Mouse (Mus musculus) liver, embryonic 14.5 days (tissue): ENCODE measurements around the gene Dusp12. TPM values are rescaled to one million over a fixed set of nuclear protein-coding genes. Genes with fewer than 3 reads are reported as not detected.
A peak's percentile ranks its signal among the peaks of the same experiment; 100 is the strongest.

Experiments
- ATAC-seq: fragments of 200-750 bp; cut with Nextera tagmentation; 2 replicates; pipeline ENCODE4 v1.8.0; 2017; ENCODE audit warnings: moderate number of reproducible peaks, mild to moderate bottlenecking, moderate library complexity; ENCODE audit not compliant: insufficient read depth
- DNase-seq, 3 experiments: peaks; one replicate each; pipeline ENCODE4 v3.0.0-alpha.2; 2012 to 2013; ENCODE audit warnings: low read depth in 3 of 3, low spot score in 3 of 3
- H3K27ac ChIP-seq: fragments of 300-500 bp; sonication (generic); 2 replicates; pipeline ENCODE4 v1.5.1; 2014; ENCODE audit warnings: moderate library complexity, mild to moderate bottlenecking, control low read depth, inconsistent platforms
- H3K27me3 ChIP-seq: fragments of 300-500 bp; sonication (generic); 2 replicates; pipeline ENCODE4 v1.6.1; 2014; ENCODE audit warnings: mild to moderate bottlenecking, low read length, moderate library complexity; ENCODE audit not compliant: control insufficient read depth, insufficient read depth
- H3K36me3 ChIP-seq: fragments of 300-500 bp; sonication (generic); replicated peaks from 2 replicates; pipeline ENCODE4 v1.6.1; 2014; ENCODE audit warnings: low read depth; ENCODE audit not compliant: control insufficient read depth, insufficient read depth
- H3K4me1 ChIP-seq, 2 experiments: fragments of 200-500 bp in 1 of 2; fragments of 300-500 bp in 1 of 2; sonication (generic) in 1 of 2; replicated peaks; 2 replicates each; pipeline ENCODE4 v1.6.1; 2012 to 2014; ENCODE audit warnings: antibody characterized with exemption in 1 of 2, inconsistent platforms in 1 of 2, low read length in 1 of 2; ENCODE audit not compliant: control insufficient read depth in 2 of 2, insufficient read depth in 2 of 2
- H3K4me2 ChIP-seq: fragments of 300-500 bp; sonication (generic); 2 replicates; pipeline ENCODE4 v1.6.1; 2014; ENCODE audit warnings: low read depth, mild to moderate bottlenecking, control low read depth, moderate library complexity
- H3K4me3 ChIP-seq, 2 experiments: fragments of 200-500 bp in 1 of 2; fragments of 300-500 bp in 1 of 2; sonication (generic) in 1 of 2; 2 replicates each; pipeline ENCODE4 v1.5.1; 2012 to 2014; ENCODE audit warnings: low read depth in 2 of 2, low read length in 2 of 2, mild to moderate bottlenecking in 2 of 2, control low read depth in 1 of 2, inconsistent platforms in 1 of 2, moderate library complexity in 1 of 2; ENCODE audit not compliant: insufficient read depth in 1 of 2
- H3K9ac ChIP-seq: fragments of 300-500 bp; sonication (generic); replicated peaks from 2 replicates; pipeline ENCODE4 v1.6.1; 2014; ENCODE audit warnings: mild to moderate bottlenecking, control low read depth, moderate library complexity
- H3K9me3 ChIP-seq: fragments of 300-500 bp; sonication (generic); 2 replicates; pipeline ENCODE4 v1.6.1; 2016; ENCODE audit warnings: low read length, mixed read lengths; ENCODE audit not compliant: control insufficient read depth
- CTCF ChIP-seq: IDR thresholded peaks from 2 replicates; pipeline ENCODE4 v1.5.1; 2016; ENCODE audit warnings: antibody characterized with exemption, low read depth, control low read depth
- EP300 ChIP-seq: IDR thresholded peaks from 2 replicates; pipeline ENCODE4 v1.6.1; 2016; ENCODE audit warnings: antibody characterized with exemption, low read depth
- WGBS: fragments of 180-500 bp; shearing (Covaris S2); extraction: QIAGEN DNeasy Blood & Tissue Kit; methylation state at CpG from one replicate; pipeline ENCODE4 v1.1.7; 2014; ENCODE audit not compliant: insufficient replicate concordance; 5-methylcytosine and 5-hydroxymethylcytosine counted together
- polyA plus RNA-seq, 2 experiments: library from polyadenylated mRNA; depleted of rRNA in 1 of 2; stranded (reverse) in 1 of 2; unstranded in 1 of 2; fragments of >200 nt; fragmentation: Nextera tagmentation in 1 of 2; extraction: Ambion mirVana in 1 of 2; gene quantifications; 2 replicates each; pipeline versions ENCODE4 v1.2.1 to v1.2.3; 2012 to 2014

The Dusp12 gene
- polyA plus RNA-seq, 2 experiments: 13.6 to 19.1 TPM

DNA sequence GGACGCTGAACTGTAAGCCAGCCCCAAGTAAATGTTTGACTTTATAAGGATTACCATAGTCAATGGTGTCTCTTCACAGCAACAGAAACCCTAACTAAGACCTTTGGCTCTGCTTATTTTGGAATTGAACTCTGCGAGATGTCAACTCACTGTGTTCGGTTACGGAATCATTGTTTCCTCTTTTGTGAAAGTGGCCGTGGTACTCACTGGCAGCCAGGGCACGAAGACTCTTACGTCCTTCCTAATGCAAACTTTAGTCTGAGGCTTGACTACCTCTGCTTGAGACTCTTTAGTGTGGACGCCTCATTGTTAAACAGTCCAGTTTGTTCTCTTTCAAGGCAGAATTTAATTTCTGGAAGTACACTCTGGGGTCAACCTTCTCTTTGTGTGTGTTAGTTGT lies 34.0 kb upstream of the Dusp12 start:
- no peak for TF ChIP-seq EP300
- no peak for TF ChIP-seq CTCF
- Histone ChIP-seq H3K27me3 (no peaks in the 10 kb centered on the region), H3K4me3 (no peak overlapping the region), H3K27ac (no peak overlapping the region), H3K4me1 (0 out of 4 replicates have a peak, but pooled peaks cover 0 to 1% of the 10 kb centered on the region in 2 experiments), H3K4me2 (no peak overlapping the region), H3K9ac (no peak overlapping the region), H3K9me3 (no peaks in the 10 kb centered on the region), H3K36me3 (no peaks in the 10 kb centered on the region)
- 77% methylated on average over 8 of the region's 8 CpGs for WGBS
- DNase-seq (no peak), ATAC-seq (no peak)

DNA sequence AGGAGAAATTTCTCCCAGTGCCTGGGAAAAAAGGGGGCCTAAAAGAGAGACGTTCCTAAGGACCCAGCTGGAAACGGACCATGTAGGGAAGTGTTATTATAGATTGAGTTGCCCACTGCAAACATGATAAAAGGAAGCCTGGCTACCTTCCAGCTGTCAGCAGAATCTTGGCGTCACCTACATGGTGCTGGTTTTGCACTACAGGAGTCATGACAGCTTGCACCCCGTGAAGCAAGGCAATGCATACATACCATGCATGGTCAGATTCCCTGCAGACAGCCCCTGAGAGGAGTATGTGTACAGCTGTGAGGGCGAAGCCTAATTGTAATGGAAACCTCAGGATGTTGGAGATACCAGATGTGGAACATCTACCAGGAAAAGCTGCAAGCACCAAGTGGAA lies 30.3 kb upstream of the Dusp12 start:
- no peaks in the 10 kb centered on the region for H3K36me3 ChIP-seq
- DNase-seq: no peak
- no peak overlapping the region for H3K4me3 ChIP-seq
- TF ChIP-seq EP300 (no peak), CTCF (no peak)
- 56% methylated on average over 5 of the region's 5 CpGs for WGBS
- H3K27ac ChIP-seq: no peak overlapping the region
- H3K27me3 ChIP-seq: no peaks in the 10 kb centered on the region
- ATAC-seq: no peak
- no peak overlapping the region for H3K4me2 ChIP-seq
- H3K4me1 ChIP-seq: no peaks in the 10 kb centered on the region
- no peaks in the 10 kb centered on the region for H3K9me3 ChIP-seq
- H3K9ac ChIP-seq: no peak overlapping the region

DNA sequence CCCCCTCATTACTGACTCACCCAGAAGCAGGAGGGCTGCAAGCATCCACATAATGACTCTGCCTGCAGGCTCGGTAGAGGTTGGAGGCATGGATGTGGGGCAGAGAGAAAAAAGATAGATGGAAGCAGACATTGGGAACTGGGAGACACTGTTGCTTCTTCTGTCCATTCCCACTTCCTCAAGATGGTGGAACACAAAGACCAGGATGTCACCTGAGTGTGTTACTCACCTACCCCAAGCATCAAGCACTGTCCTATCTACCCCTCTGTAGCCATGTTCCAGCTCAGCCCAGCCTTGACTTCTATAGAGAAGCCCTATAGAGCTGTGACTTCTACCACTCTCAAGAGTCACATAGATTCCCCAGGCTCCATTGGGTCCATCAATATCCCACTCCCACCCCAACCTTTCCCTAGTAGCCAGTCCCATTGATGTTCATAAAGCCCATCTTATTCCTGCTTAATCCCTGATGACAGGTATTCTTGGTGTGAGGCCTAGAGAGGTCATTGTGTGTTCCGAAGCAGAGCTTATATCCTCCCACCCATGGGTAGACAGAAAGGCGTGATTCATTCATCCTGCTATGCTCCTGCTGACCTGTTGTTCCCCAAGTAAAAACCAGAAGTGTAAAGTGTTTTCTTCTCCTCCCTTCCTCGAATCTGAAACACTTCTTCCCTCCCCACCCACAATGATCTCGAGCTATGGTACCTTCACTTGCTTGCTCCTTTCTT lies 27.7 kb upstream of the Dusp12 start, which contains the start of gene Fcrlb:
TSS of gene Fcrlb (minus strand) at position 51 of the 725 bp plus-strand sequence.
- no peak within 1 kb of the TSS for H3K9ac ChIP-seq
- no peak for ATAC-seq
- H3K36me3 ChIP-seq: no peaks in the 10 kb centered on the region
- H3K27me3 ChIP-seq: peaks cover 14% of the 10 kb centered on the region
- H3K4me3 ChIP-seq: no peak within 1 kb of the TSS
- TF ChIP-seq EP300 (no peak), CTCF (no peak)
- no peaks in the 10 kb centered on the region for H3K4me1 ChIP-seq
- H3K9me3 ChIP-seq: no peaks in the 10 kb centered on the region
- WGBS: 39% methylated on average over 5 of the region's 5 CpGs
- H3K27ac ChIP-seq: no peak within 1 kb of the TSS
- DNase-seq: no peak
- no peak within 1 kb of the TSS for H3K4me2 ChIP-seq

DNA sequence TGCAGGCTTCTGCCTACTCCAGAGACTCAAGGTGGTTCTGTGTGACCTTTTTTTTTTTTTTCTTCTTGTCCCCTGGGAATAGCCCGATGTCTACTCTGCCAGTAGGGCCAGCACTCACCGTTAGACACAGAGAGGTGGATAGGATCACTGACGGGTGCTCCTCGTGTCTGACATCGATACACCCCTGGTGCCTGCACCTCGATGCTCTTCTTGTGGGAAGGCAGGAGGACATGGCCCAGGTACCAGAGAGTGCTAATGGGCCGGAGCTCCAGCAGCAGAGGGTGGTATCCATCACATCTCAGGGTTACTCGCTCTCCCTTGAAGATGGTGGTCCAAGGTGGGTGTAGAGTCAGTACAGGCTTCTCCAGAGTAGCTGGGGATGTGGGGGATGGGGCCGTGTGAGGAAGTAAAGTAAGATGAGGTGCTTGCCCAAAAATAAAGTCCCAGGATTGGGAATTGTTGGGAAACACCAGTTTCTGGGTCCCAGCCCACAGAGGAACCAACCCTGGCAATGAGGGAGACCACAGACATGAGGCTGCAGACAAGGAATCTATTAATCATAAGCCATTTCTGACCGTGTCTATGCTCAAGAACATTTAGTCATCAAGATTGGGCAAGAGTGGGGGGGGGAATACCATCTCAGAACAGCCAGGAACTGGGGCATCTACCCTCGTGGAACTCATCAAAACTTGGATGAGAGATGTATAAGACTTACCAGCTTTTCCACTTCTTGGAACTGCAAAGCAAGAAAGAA lies 26.7 kb upstream of the Dusp12 start:
- no peak for DNase-seq
- ATAC-seq: no peak
- WGBS: 51% methylated on average over 11 of the region's 11 CpGs

DNA sequence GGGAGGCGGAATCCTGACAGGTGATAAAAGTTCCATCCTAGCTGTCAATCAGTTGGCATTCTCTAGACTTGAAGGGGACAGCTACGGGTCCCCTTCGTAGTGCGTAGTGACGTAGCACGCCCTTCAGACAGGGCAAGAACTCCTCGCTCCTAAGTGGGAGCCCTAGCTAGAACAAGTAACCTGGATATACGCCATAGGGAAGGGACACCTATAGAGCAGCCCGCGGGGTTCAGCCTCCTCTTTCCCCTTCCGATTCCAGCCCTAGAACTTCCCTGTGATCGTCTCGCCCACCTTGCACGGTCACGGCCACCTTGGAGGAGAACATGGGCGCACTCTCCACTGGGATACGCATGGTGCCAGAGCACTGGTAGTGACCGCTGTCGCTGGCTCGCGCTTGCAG lies 23.0 kb upstream of the Dusp12 start:
- Histone ChIP-seq H3K27ac (no peak overlapping the region), H3K4me1 (no peaks in the 10 kb centered on the region), H3K4me2 (peak overlapping the region; percentile 50), H3K27me3 (peaks cover 37% of the 10 kb centered on the region), H3K9ac (no peak overlapping the region), H3K9me3 (no peaks in the 10 kb centered on the region), H3K36me3 (no peaks in the 10 kb centered on the region), H3K4me3 (peak overlapping the region; percentile 22 to 23; a peak in 2 of 4 replicates)
- no peak for DNase-seq
- no peak for ATAC-seq
- WGBS: 9% methylated on average over 21 of the region's 21 CpGs
- TF ChIP-seq EP300 (no peak), CTCF (no peak)

More for the DNA sequence above, 26.7 kb upstream of the Dusp12 start:
- Histone ChIP-seq H3K9ac (no peak overlapping the region), H3K4me2 (no peak overlapping the region), H3K4me3 (no peak overlapping the region), H3K27ac (no peak overlapping the region), H3K9me3 (no peaks in the 10 kb centered on the region), H3K27me3 (peaks cover 24% of the 10 kb centered on the region), H3K4me1 (no peaks in the 10 kb centered on the region), H3K36me3 (no peaks in the 10 kb centered on the region)
- TF ChIP-seq EP300: no peak
- TF ChIP-seq CTCF: no peak
